Mouse (Mus musculus): Measurements from ENCODE around the gene Ezh1.

DNA sequence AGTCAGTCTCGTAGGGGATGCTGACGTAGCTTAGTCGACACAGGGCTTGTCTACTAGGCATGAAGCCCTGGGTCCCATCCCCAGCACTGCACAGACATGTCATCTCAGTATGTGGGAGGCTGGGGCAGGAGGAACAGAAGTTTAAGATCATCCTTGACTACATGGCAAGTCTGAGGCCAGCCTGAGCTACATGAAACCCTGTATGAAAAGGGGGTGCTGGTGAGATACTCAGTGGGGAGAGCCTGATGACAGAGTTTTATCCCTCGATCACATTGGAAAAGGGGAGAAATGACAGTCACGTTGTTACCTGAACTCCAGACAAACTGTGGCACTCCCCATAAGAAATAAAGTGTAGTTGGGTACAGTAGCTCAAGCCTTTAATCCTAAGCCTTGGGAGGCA, 38.7 kb downstream of the Ezh1 start:
- TF ChIP-seq CTCF (conservative IDR thresholded peaks at IDR 0.05; ENCODE audit: insufficient read depth, insufficient read length, low read depth, low read length) (no peak), POLR2A (IDR thresholded peaks at IDR 0.05; ENCODE audit: low read depth, low read length) (no peak)
